Mouse (Mus musculus) cerebellum, postnatal 10 days (tissue): ENCODE results near the gene Mllt6.
"Not testable (repeated sequence)": the region's sequence is repeated elsewhere in the genome, so short reads cannot be mapped to it uniquely, and the experiment has no call there.

Source experiments
- DNase-seq, 2 experiments: peaks; one replicate each; pipeline ENCODE4 v3.0.0; 2021; ENCODE audit warnings: mixed read lengths in 2 of 2

Mllt6 gene

GRCm38 (mm10) chr11:97697199-97697890 lies 34.1 kb downstream of the Mllt6 start:
- DNase-seq = no peak

GRCm38 (mm10) chr11:97697891-97698529 lies 34.8 kb downstream of the Mllt6 start:
- DNase-seq = peak in 1 of 2 experiments; percentile 54

GRCm38 (mm10) chr11:97698741-97699611 lies 35.8 kb downstream of the Mllt6 start:
- DNase-seq = peak; percentile 90

- peak; percentile 98 for DNase-seq
Observed at GRCm38 (mm10) chr11:97699626-97700002, 36.4 kb downstream of the Mllt6 start.

- DNase-seq = peak; percentile 91 to 93
Observed at GRCm38 (mm10) chr11:97700003-97700745, 37.0 kb downstream of the Mllt6 start, which contains the start of gene Pcgf2. Pcgf2 (minus strand) TSS chr11:97700497.

- DNase-seq = peak in 1 of 2 experiments; percentile 51
Observed at GRCm38 (mm10) chr11:97700746-97701580, 37.7 kb downstream of the Mllt6 start.

- DNase-seq = no peak
Observed at GRCm38 (mm10) chr11:97701581-97702392, 38.6 kb downstream of the Mllt6 start.

GRCm38 (mm10) chr11:97702393-97702745 lies 39.2 kb downstream of the Mllt6 start:
- peak; percentile 93 to 96 for DNase-seq

- DNase-seq = peak; percentile 99 to 100
Observed at GRCm38 (mm10) chr11:97703039-97703826, 40.0 kb downstream of the Mllt6 start, which contains the start of gene Psmb3. Psmb3 (plus strand) TSS chr11:97703399.

GRCm38 (mm10) chr11:97710067-97710466 lies 46.9 kb downstream of the Mllt6 start:
- not testable (repeated sequence) for DNase-seq

- no peak for DNase-seq
Observed at GRCm38 (mm10) chr11:97711200-97711900, 48.1 kb downstream of the Mllt6 start.

- no peak for DNase-seq
Observed at GRCm38 (mm10) chr11:97712286-97712685, 49.1 kb downstream of the Mllt6 start.

- peak; percentile 76 to 82 for DNase-seq
Observed at GRCm38 (mm10) chr11:97713896-97714295, 50.7 kb downstream of the Mllt6 start.

GRCm38 (mm10) chr11:97714356-97714755 lies 51.1 kb downstream of the Mllt6 start:
- DNase-seq = no peak

- DNase-seq = peak; percentile 51 to 52
Observed at GRCm38 (mm10) chr11:97714784-97715760, 51.9 kb downstream of the Mllt6 start.

- DNase-seq = no peak
Observed at GRCm38 (mm10) chr11:97716021-97716420, 52.8 kb downstream of the Mllt6 start.

- no peak for DNase-seq
Observed at GRCm38 (mm10) chr11:97717369-97718280, 54.4 kb downstream of the Mllt6 start.
